Mouse (Mus musculus): Measurements from ENCODE around the gene Macrod2. TPM values are rescaled to one million over a fixed set of nuclear protein-coding genes. Genes with fewer than 3 reads are reported as not detected.

The Macrod2 gene
- polyA plus RNA-seq, 1 experiment from 2014 or later = 47.6 TPM

Other genes with a start within 250 kb of the Macrod2 start
- not detected in 2 replicates for gene Gm17374, start 243.3 kb upstream of the Macrod2 start, polyA plus RNA-seq (2014; fragmentation: Nextera tagmentation; extraction: Ambion mirVana)
- 27.6 and 34.8 TPM in 2 replicates for gene Esf1, start 224.7 kb upstream of the Macrod2 start, polyA plus RNA-seq (2014; fragmentation: Nextera tagmentation; extraction: Ambion mirVana)
- 29.4 and 31.6 TPM in 2 replicates for gene Ndufaf5, start 224.7 kb upstream of the Macrod2 start, polyA plus RNA-seq (2014; fragmentation: Nextera tagmentation; extraction: Ambion mirVana)
- gene Sel1l2, start 5.6 kb upstream of the Macrod2 start, polyA plus RNA-seq (2014; fragmentation: Nextera tagmentation; extraction: Ambion mirVana) = not detected in 2 replicates